Mouse (Mus musculus): Measurements from ENCODE around the gene Elfn1. TPM values are rescaled to one million over a fixed set of nuclear protein-coding genes. Genes with fewer than 3 reads are reported as not detected.

Elfn1 gene
- total and polyA plus RNA-seq, 3 experiments: 0.05 TPM; not detected in 2

DNA sequence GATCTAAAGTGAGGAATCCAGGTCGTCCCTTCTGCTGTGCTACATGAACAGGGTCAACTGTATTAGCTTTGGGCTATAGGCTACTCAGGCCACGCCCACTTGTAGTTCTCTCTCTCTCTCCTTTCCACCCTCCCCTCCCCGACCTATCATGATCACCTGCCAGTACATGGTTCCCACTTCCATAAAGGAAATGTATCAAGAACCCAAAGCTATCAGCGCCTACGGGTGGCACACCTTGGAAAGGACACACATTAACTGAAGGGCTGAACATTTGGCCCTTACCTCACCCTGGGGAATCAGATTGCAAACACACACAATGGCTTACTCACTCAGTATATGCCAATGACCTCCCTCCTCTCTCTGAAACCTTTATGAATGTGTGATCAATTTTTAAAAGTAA lies 28.0 kb upstream of the Elfn1 start:
- H3K27me3 ChIP-seq (ENCODE audit: insufficient read depth, low read length): peaks cover 3% of the 10 kb centered on the region
- H3K4me3 ChIP-seq (ENCODE audit: low read depth, low read length): no peak overlapping the region
- DNase-seq (ENCODE audit: low spot score) (no peak), ATAC-seq (ENCODE audit: extremely low read depth, insufficient number of reproducible peaks, low FRiP score, poor library complexity, severe bottlenecking) (no peak)
- no peaks in the 10 kb centered on the region for H3K9me3 ChIP-seq (replicated peaks)
- TF ChIP-seq TAL1 (conservative IDR thresholded peaks at IDR 0.05; ENCODE audit: low read depth, low read length): no peak
- TF ChIP-seq GATA1 (IDR thresholded peaks at IDR 0.05; ENCODE audit: borderline replicate concordance, low read length): no peak
- TF ChIP-seq POLR2AphosphoS5 (IDR thresholded peaks at IDR 0.05; ENCODE audit: insufficient replicate concordance, low read depth, low read length): no peak
- no peak for TF ChIP-seq CTCF (IDR thresholded peaks at IDR 0.05; ENCODE audit: low read depth, low read length)
- no peak for TF ChIP-seq GATA2 (IDR thresholded peaks at IDR 0.05; ENCODE audit: borderline replicate concordance, low read depth, low read length)
- H3K36me3 ChIP-seq (replicated peaks): no peaks in the 10 kb centered on the region
- H3K4me1 ChIP-seq (ENCODE audit: insufficient read depth, low read depth, low read length): no peaks in the 10 kb centered on the region

DNA sequence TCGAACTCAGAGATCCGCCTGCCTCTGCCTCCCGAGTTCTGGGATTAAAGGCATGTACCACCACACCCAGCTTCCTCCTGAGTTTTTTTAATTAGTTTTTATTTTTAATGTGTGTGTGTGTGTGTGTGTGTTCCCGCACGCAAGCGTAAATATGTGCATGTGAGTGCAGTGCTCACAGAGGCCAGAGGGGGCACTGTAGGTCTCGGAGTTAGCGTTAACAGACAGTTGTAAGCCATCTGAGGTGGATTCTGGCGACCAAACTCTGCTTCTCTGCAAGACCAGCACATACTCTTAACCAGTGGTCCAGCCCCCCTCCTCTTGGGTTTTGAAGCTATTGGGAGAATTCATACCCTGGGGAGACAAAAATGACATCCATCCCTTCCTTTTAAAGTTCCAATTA lies 26.6 kb upstream of the Elfn1 start:
- Histone ChIP-seq H3K4me1 (ENCODE audit: insufficient read depth, low read depth, low read length) (no peaks in the 10 kb centered on the region), H3K36me3 (replicated peaks) (no peaks in the 10 kb centered on the region), H3K4me3 (ENCODE audit: low read depth, low read length) (no peak overlapping the region), H3K9me3 (replicated peaks) (no peaks in the 10 kb centered on the region), H3K27me3 (ENCODE audit: insufficient read depth, low read length) (peaks cover 5% of the 10 kb centered on the region)
- DNase-seq (ENCODE audit: low spot score): no peak
- no peak for TF ChIP-seq POLR2AphosphoS5 (IDR thresholded peaks at IDR 0.05; ENCODE audit: insufficient replicate concordance, low read depth, low read length)
- TF ChIP-seq TAL1 (conservative IDR thresholded peaks at IDR 0.05; ENCODE audit: low read depth, low read length): no peak
- TF ChIP-seq CTCF (IDR thresholded peaks at IDR 0.05; ENCODE audit: low read depth, low read length): peak; percentile 9; the same call in 1 of the 2 replicates
- ATAC-seq (ENCODE audit: extremely low read depth, insufficient number of reproducible peaks, low FRiP score, poor library complexity, severe bottlenecking): no peak

DNA sequence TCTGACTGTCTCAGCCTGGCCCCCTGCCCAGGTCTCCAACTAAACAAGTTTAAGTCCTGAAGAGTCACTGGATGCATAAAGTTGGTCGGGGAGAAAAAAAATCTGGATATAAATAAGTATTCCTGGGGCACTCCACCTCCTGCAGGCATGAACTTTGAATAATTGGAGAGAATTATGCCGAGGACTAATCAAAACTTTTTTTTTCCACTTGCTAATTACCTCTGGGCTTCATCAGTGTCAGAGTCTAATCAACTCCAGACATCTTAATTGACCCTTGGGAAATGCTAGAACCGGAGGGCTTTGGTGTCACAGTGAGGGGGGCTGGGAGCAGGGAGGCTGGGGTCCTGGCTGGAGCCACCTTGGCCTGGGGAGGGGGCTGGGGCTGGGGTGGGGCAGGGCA lies 19.1 kb upstream of the Elfn1 start:
- no peaks in the 10 kb centered on the region for H3K36me3 ChIP-seq (replicated peaks)
- H3K4me1 ChIP-seq (ENCODE audit: insufficient read depth, low read depth, low read length): no peaks in the 10 kb centered on the region
- DNase-seq (ENCODE audit: low spot score) (no peak), ATAC-seq (ENCODE audit: extremely low read depth, insufficient number of reproducible peaks, low FRiP score, poor library complexity, severe bottlenecking) (no peak)
- H3K9me3 ChIP-seq (replicated peaks): no peaks in the 10 kb centered on the region
- H3K4me3 ChIP-seq (ENCODE audit: low read depth, low read length): no peak overlapping the region
- TF ChIP-seq CTCF (IDR thresholded peaks at IDR 0.05; ENCODE audit: low read depth, low read length) (no peak), GATA2 (IDR thresholded peaks at IDR 0.05; ENCODE audit: borderline replicate concordance, low read depth, low read length) (no peak), POLR2AphosphoS5 (IDR thresholded peaks at IDR 0.05; ENCODE audit: insufficient replicate concordance, low read depth, low read length) (no peak), TAL1 (conservative IDR thresholded peaks at IDR 0.05; ENCODE audit: low read depth, low read length) (no peak), GATA1 (IDR thresholded peaks at IDR 0.05; ENCODE audit: borderline replicate concordance, low read length) (no peak)
- peaks cover 8% of the 10 kb centered on the region; the same call in 1 of the 2 replicates for H3K27me3 ChIP-seq (ENCODE audit: insufficient read depth, low read length)

DNA sequence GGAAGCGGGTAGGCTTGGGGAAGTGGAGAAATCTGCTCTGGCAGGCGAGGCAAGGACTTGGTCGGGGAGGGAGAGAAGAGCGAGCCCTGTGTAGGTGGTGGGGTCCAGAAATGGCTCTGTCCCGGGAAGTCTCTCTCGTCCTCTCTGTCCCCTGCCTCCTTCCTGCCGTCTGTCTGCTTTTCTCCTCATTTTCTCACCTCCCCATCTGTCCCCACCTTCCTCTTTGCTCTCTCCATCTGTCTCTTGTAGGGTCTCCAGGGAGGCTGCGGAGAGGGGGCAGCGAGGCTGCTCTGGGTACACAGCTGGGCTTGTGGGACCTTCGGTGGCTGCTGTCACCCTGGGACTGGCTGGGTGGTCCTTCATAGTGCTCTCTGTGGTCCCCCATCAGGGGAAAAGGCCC lies 18.4 kb upstream of the Elfn1 start:
- Histone ChIP-seq H3K9me3 (replicated peaks) (no peaks in the 10 kb centered on the region), H3K4me1 (ENCODE audit: insufficient read depth, low read depth, low read length) (no peaks in the 10 kb centered on the region), H3K36me3 (replicated peaks) (no peaks in the 10 kb centered on the region), H3K27me3 (ENCODE audit: insufficient read depth, low read length) (peaks cover 8% of the 10 kb centered on the region; the same call in 1 of the 2 replicates), H3K4me3 (ENCODE audit: low read depth, low read length) (no peak overlapping the region)
- ATAC-seq (ENCODE audit: extremely low read depth, insufficient number of reproducible peaks, low FRiP score, poor library complexity, severe bottlenecking): no peak
- TF ChIP-seq CTCF (IDR thresholded peaks at IDR 0.05; ENCODE audit: low read depth, low read length) (no peak), GATA1 (IDR thresholded peaks at IDR 0.05; ENCODE audit: borderline replicate concordance, low read length) (no peak), TAL1 (conservative IDR thresholded peaks at IDR 0.05; ENCODE audit: low read depth, low read length) (no peak)
- no peak for DNase-seq (ENCODE audit: low spot score)

DNA sequence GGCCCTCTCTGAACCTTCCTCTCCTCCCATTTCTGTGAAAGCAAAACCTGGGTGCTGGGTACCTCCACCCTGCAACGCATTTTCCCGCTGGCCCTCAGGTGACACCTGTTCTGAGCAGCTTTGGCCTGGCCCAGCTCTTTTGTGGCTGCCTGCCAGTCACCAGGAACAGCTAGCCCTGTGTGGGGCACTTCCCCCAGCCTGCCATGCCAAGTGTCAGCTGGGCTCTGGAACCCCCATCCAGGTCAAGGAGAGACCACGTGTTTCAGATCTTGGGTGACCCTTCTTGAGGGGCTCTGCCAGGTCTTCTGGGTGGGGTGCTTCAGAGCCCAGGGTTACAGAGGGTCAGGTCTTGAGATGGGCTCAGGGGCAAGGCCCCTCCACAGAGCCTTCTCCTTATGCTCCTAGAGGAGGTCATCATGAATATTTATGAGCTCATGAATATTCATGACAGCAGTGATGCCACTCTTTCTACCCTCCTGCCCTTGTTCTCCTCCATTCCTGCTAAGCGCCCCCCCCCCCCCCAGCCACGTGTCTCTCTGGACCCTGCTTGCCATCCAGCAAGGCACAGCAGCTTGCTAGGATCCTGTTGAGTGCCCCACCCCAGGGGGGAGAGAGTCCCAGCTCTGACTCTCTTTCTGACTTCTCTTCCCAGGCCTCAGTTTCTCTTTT lies 15.3 kb upstream of the Elfn1 start:
- ATAC-seq (ENCODE audit: extremely low read depth, insufficient number of reproducible peaks, low FRiP score, poor library complexity, severe bottlenecking) (no peak), DNase-seq (ENCODE audit: low spot score) (no peak)
- H3K4me1 ChIP-seq (ENCODE audit: insufficient read depth, low read depth, low read length): no peaks in the 10 kb centered on the region
- no peak for TF ChIP-seq GATA2 (IDR thresholded peaks at IDR 0.05; ENCODE audit: borderline replicate concordance, low read depth, low read length)
- TF ChIP-seq POLR2AphosphoS5 (IDR thresholded peaks at IDR 0.05; ENCODE audit: insufficient replicate concordance, low read depth, low read length): no peak
- no peak for TF ChIP-seq GATA1 (IDR thresholded peaks at IDR 0.05; ENCODE audit: borderline replicate concordance, low read length)
- no peak for TF ChIP-seq CTCF (IDR thresholded peaks at IDR 0.05; ENCODE audit: low read depth, low read length)
- no peak for TF ChIP-seq TAL1 (conservative IDR thresholded peaks at IDR 0.05; ENCODE audit: low read depth, low read length)
- H3K36me3 ChIP-seq (replicated peaks): no peaks in the 10 kb centered on the region
- no peaks in the 10 kb centered on the region for H3K9me3 ChIP-seq (replicated peaks)
- no peak overlapping the region for H3K4me3 ChIP-seq (ENCODE audit: low read depth, low read length)
- H3K27me3 ChIP-seq (ENCODE audit: insufficient read depth, low read length): peaks cover 2% of the 10 kb centered on the region; the same call in 1 of the 2 replicates

DNA sequence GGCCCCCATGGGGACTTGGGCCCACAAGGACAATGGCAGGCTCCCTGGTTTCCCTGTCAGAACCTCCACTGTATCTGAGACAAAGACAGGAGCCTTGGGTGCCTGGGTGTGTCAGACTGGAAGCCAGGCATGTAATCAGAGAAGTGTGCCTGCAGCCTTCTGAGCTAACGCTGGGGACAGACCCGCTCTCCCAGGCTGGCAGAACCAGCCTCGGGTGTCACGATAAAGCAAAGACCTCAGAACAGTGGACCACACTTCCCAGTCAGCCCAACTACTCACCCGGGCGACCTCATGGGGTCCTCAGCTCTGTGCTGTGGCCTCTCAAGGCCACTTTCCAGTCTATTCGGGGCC lies 14.8 kb upstream of the Elfn1 start:
- no peak for TF ChIP-seq POLR2AphosphoS5 (IDR thresholded peaks at IDR 0.05; ENCODE audit: insufficient replicate concordance, low read depth, low read length)
- TF ChIP-seq TAL1 (conservative IDR thresholded peaks at IDR 0.05; ENCODE audit: low read depth, low read length): no peak
- TF ChIP-seq GATA2 (IDR thresholded peaks at IDR 0.05; ENCODE audit: borderline replicate concordance, low read depth, low read length): no peak
- no peak for TF ChIP-seq GATA1 (IDR thresholded peaks at IDR 0.05; ENCODE audit: borderline replicate concordance, low read length)
- no peak for TF ChIP-seq CTCF (IDR thresholded peaks at IDR 0.05; ENCODE audit: low read depth, low read length)
- Histone ChIP-seq H3K36me3 (replicated peaks) (no peaks in the 10 kb centered on the region), H3K9me3 (replicated peaks) (no peaks in the 10 kb centered on the region), H3K27me3 (ENCODE audit: insufficient read depth, low read length) (peaks cover 2% of the 10 kb centered on the region; the same call in 1 of the 2 replicates), H3K4me3 (ENCODE audit: low read depth, low read length) (no peak overlapping the region), H3K4me1 (ENCODE audit: insufficient read depth, low read depth, low read length) (no peaks in the 10 kb centered on the region)
- ATAC-seq (ENCODE audit: extremely low read depth, insufficient number of reproducible peaks, low FRiP score, poor library complexity, severe bottlenecking) (no peak), DNase-seq (ENCODE audit: low spot score) (no peak)
